Mouse (Mus musculus) 416B (cell line): ENCODE measurements around the gene Klf7.
A peak's percentile ranks its signal among the peaks of the same experiment; 100 is the strongest.

Experiments used
- DNase-seq: peaks from one replicate; pipeline ENCODE4 v3.0.0; 2011; ENCODE audit warnings: low read depth

Gene Klf7

DNA sequence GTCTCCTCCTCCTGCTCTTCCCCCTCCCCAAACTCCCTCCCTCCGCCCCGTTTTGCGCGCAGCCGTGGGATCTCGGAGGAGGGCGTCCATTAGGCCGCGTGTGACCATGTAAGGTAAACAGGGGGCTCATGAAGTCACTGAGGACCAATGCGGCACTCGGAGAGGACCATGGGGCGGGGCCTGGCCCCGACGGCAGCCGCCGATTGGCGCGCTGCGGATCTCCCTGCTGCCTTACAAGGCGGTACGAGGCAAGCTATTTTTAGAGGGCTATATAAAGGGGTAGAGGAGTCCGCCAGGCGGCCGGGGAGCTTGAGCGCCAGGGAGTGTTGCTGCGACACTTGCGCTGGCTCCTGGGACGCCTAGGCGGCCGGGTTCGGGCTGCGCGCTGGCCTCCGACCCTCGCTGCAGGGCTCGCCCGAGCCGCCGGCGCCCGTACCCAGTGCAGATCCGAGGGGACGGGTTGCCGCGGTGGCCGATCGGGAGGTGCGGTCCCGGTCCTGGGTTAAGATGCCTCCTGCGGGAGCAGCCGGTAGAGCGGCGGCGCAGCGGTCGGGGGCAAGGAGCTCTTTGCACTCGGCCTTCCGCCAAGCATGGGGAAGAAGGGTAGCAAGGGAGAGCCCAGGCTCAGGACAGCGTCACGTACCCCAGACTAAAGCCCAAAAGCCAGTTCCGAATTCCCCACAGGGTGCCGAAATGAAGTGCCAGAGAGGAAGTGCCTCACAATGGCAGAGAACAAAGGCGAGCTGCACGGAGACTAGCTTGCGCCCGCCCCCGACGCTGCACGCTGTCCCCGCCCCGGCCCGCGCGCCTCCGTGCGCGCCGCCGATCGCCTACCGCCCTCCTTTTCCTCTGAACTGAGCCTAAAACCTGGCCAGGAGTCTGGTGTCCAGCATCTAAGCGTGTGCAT lies at the start of gene Klf7:
TSS of gene Klf7 (minus strand) at position 724 of the 907 bp plus-strand sequence.
- peak; percentile 100 for DNase-seq

DNA sequence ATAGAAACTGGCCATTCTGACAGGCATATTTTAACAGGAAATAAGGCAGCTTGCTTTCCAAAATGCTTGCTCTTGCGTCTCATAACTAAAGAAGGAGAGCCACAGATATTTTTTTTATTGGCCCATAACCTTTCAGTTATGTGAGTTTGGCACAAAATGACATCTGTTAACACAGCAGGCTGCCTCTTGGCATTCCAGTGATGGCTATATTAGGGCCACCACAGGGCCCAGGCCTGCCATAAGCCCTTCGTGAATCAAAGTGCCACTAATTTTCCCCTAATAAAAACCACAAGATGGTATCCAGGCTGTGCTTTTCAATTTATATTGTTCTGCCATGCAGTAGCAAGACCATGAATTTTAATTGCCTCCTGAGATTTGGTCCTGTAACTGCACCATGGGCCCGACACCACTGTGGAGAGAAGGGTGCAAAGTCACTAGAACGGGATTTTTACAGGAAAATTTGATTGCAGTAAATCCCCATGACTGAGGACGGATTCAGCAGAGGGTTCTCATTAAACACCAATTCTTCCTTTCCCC lies 42.5 kb upstream of the Klf7 start:
- no peak for DNase-seq

DNA sequence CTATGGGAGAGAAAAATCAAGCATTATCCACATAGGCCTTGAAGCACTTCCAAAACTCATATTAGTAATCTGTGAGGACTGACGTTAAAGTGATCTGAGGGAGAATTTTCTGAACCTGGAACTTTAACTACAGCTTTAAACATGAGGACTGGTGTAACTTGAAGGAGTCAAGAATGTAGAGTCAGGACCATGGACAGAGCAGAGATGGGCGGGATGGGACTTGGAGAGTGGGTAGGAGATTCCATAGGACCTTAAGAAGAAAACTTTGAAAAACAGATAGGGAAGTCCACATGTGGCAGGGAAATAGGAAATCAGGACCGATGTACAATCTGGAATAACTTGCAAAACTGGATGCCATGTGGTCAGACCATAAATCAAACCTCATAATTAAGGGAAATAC lies 36.7 kb upstream of the Klf7 start:
- DNase-seq: peak; percentile 37

DNA sequence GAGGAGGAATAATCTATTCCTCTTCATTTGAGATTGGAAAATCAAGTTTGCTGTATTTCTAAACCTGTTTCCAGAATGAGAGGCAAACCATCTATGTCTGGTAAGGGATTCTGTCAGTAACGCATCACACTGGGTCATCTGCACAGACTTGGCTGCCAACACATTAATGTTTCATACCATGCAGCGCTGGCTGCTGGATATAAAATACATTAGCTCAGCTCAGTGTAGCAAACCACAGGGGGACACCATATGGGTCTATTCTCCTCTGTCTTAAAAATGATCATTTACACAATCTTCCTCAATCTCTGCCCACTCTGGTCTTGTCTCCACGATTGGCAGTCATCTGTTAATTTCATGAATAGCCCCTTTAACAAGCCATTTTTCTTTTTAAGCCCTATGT lies 27.1 kb upstream of the Klf7 start:
- no peak for DNase-seq

DNA sequence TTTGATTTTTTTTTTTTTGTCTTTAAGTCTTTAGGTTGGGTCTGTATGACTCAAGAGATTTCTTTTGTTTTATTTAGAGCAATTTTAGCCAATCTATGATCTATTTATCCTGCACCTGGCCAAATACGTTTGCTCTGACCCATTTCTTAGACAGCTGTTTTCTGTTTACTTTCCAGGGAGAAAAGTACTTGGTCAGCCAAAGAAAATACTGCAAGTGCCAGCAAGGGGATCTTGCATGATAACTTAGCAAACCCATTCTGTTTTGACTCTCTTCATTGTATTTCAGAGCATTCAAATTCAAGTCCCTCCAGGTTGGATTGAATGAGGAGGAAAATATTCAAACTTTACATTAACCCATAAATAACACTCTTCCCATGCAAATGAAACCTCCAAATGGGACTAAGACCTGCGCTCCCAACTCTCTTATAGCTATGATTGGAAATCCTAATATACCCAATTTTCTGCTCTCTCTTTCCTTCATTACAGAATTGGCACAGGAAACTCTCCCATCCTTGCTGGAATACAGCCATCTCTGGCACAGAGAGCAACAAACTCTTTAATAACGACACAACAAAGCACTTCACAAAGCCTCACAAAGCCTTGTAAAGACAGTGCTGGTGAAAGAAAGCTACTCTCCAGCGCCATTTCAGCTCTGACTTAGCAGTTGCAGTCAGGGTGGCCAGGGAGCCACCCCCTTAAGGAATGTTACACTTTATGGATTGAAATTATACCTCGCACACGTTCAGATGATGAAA lies 20.8 kb upstream of the Klf7 start:
- no peak for DNase-seq

DNA sequence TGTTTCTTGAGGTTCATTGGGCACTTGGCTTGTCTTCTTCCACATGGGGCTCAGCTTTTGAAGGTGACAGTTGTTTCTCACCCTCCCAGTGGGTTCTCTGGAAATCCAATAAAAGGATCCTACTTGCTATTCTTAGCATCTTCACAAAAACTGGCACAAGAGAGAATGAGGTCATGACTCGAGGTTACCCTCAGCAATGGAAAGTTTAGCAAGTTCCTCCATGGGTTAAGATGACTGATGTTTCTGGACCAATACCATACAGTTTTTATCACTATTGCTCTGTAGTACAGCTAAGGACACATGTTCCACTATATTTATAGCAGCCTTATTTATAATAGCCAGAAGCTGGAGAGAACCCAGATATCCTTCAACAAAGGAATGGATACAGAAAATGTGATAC lies 12.4 kb upstream of the Klf7 start:
- peak; percentile 42 for DNase-seq

DNA sequence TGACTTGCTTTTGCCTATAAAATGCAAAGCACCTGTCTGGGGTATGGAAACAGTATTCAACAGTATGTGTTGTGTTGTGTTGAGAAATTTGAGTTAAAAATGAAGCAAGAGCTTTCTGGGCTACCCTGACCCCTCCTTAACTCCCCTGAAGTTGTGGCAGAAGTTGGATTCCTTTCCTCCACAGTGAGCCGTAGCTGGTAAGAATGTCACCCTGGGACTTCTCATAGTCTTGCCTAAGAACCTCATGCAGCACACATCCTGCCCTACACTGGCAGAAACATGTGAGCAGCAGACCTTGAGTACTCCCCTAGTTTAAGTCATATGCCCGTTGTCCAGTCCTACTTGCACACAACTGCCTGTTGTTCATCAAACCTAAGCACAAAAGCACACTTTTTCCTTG lies 4.7 kb upstream of the Klf7 start:
- peak; percentile 56 for DNase-seq

DNA sequence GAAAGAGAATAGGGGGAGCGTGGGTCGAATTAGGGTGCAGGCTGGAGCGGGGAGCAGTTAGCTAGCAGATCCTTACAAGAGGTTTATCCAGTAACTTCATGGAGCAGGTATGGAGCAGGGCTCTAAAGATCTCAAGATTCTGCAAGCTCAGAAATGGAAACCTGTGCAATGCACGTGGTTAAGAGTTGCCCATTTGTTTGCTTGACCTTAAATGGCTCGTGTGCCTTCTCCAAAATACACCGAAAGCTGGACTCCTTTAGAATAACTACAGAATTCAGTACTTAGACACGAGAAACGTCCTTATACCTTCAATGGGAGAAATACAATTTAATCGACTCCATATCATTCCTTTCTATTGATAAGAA lies 366 bp upstream of the Klf7 start:
- DNase-seq: no peak

DNA sequence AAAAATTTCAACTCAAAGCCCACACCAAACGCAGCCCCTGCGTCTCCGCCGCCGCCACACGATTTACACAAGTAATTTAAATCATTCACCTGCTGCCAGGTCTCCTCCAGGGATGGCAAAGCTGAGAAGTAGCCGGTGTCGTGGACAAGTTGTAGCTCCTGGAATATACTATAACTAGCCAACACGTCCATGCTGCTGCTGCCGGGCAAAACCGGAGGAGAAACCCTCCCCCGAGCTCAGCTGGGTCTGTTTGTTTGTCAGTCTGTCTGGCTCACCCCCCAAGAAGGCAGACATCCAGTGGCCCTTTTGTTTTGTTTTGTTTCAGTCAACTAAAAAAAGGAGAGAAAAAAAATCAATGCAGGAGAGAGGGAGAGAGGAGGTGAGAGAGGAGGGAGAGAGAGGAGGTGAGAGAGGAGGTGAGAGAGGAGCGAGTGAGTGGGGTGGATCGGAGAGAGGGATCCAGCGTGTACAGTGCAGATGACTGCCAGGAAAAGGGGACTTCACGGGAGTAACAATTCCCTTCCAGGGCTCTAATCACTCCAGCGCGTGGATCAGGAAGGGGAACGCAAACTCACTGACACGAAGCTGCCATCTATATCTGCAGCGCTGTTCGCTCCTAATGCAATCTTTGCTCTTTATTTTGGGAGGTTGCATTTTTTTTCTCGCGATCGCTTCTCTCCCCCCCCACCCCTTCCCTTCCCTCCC lies 1.1 kb downstream of the Klf7 start:
- DNase-seq: no peak

DNA sequence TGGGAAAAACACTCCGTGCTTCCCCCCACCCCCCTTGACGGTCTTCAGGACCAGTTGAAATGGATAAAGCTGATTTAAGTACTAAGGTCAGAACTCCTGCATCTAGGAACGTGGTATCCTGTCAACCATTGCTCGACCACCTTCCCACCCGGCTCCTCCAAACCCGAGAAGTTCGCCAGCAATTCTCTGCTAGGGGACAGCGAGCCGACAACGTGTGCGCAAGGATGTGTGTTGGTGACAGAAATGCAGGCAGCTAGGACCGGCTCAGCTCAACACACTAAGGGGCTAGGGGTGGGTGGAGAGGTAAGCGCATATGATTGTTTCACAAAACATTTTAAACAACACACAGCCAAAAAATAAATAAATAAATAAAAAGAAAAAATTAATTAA lies 1.7 kb downstream of the Klf7 start:
- DNase-seq: peak; percentile 43

DNA sequence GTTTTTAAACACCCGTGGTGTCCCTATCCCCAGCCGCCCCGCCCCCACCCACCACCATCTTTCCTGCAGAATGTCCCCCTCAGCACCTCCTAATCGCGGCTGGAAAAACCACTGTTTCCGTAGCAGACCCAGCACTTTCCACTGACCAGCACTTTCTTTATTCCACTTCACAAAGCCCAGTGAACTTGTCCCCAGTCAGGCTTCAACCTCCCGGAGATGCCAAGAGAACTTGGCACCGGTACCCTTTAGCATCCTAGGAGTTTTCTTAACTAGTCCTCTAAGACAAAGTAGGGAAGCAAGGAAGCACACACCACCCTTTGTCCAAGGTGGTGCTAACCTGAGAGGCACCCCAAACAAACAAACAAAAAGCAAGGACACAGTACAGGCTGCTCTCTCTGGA lies 2.2 kb downstream of the Klf7 start:
- peak; percentile 56 for DNase-seq

DNA sequence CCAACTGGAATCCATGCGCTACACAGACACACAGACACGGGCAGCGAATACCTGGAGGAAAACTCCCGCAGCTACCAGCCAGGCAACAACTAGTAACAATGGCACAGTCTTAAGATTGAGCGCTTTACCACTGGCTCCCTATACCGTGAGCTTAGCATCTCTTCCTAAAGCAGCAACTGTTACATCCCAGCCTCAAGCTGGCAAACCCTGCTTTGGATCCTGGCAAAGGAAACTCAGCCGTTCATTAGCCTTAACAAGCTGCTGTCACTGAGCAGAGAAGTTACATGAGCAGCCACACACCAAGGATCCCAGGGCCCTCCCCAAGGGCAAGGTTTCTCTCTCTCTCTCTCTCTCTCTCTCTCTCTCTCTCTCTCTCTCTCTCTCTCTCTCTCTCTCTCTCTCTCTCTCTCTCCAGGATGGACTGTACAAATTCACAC lies 2.7 kb downstream of the Klf7 start:
- peak; percentile 51 for DNase-seq

DNA sequence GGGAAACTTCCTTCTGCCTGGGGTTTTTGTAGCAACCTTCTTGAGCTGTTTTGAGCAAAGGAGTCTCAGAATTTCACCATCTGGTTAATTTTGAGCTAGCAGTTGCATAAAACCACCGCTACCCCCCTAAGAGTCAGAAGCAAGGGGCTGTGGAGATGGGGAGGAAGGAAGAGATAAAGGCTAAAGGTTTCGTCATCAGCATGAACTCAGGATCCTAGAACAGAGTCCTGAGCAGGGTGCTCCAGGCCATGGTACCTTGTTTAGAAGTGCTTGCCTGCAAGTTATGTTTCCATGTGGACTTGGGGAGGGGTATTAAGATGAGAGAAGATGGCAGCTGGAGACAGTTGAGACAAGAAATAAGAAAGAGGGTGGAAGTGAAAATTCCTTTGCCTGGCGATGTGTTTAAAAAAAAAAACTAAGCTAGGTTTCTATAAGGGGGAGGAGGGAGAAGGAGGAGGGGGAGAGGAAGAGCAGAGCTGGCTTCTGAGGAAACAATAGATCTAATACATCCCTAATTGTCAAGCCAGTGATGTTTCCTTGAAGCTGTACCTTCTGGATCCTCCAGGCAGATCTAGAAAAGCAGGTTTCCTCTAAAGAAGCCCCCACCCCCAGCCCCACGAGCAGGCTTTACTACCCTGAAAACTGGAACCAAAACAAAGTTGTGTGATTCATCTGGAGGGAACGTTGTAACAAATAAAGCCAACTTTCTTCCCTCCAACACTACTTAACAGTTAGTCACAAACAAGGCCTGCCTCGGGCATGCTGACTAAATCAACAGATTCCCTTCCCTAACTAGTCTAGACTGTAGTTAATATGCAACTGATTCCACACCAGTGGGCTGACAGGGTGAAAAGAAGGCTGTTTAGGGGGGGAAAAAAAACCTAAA lies 3.6 kb downstream of the Klf7 start:
- DNase-seq: peak; percentile 90

DNA sequence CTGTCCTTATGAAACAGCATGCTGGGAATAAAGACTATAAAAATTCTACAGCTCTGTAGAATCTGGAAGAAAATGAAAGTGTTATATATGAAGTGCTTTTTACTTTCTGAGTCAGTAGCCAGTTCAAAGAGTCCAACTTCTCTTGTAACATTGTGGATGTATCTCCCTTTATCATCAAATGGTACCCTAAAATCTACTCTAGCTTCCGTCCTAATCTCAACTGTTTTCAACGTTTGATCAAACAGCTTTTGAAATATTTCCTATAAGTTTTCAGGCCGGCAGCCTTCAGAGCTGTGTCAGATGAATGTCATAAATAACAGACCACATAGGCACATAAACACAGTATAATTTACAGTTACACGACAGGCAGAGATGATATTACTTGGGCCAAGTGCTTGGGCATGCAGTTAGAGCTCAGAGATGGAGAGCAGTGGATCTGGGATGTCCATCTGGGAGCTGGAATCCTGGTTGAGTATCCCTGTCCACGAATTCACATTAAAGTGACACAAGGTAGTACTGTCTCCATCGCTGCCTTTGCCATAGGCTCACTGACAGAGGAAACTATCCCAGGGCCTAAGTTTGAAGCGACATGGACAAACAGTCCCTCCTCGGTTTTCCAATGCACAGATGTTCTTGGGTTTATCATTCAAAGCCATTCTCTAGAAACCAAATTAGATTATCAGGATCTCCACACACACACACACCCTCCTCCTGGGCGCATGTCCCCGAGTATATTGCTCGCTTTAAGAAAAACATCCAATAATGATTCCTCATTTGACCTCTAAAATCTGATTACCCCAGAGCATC lies 4.4 kb downstream of the Klf7 start:
- no peak for DNase-seq

DNA sequence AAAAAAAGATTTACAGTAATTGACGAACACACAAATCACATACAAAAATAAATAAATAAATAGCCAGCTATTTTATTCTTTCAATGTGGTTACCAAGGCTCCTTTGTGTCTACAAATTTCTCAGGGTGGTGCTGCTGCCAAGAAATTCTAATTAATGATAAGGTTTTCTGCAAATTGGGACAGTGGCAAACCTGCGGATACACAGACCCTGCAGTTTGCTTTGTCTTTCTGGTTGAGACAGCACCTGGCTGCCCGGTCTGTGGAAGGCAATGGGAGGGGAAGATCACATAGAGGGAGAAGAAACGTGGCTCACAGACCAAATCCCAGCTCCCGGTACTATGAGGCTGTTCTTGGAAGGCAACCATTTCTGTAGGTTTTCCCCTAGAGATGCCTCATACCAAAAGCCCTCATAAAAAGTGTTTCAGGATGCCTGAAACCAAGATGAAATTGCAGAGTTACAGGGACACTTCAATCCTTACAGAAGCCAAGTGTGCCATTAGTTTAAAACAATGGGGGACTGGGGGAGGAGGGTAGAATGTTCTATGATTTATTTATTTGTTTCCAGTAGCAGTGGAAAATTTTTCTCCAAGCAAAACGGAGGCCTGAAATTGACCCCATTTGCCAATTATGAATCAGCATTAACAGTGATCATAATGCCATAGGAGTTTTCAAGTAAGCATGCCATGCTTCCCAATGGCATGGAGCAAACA lies 5.2 kb downstream of the Klf7 start:
- no peak for DNase-seq

DNA sequence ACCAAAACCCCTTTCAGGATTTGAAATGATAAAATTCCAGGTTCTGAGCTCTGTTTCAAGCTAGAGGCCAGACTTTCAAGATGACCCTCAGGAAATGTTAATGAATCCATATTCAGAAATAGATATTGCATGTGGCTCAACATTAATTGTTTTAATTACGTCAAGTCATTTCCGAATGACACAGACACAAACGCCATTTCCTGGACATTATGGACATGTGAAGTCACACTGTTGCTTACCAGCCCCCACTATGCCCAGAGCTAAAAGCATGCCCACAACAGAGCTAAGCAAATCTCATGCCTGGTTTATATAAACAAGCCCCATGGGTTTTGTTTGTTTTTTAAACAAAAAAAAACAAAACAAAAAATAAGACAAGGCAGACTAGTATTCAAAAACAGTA lies 7.5 kb downstream of the Klf7 start:
- no peak for DNase-seq

DNA sequence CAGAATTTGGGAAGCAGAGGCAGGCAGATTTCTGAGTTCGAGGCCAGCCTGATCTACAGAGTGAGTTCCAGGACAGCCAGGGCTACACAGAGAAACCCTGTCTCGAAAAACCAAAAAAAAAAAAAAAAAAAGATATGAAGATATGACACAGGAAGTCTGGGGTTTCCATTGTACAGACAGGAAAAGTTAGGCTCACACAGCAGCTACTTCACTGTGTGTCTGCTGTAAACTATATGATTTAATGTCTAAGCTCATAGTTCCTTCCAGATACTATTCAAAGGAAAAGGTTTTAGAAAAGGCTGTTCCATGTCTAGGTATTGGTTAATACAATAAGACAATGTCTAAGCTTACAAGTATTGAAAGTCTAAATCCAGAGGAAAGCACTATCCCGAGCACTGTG lies 13.4 kb downstream of the Klf7 start:
- peak; percentile 54 for DNase-seq

DNA sequence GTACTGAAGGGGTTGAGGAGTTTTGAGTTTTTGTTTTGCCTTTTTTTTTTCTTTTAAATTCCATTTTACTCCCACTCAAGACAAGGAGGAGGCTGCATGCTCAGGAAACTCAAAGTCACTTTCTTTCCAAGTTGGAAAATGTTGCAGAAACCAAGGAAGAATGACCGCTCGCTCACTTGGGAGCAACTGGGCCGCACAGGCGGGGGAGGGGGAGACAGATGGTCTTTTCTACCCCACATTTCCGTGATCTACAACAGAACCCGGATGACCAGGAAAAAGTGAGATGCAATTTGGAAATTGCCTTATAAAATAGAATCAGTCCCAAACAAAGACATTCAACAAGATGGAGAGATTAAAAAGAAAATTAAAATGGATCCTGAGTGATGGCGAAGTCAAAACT lies 14.6 kb downstream of the Klf7 start:
- DNase-seq: no peak

DNA sequence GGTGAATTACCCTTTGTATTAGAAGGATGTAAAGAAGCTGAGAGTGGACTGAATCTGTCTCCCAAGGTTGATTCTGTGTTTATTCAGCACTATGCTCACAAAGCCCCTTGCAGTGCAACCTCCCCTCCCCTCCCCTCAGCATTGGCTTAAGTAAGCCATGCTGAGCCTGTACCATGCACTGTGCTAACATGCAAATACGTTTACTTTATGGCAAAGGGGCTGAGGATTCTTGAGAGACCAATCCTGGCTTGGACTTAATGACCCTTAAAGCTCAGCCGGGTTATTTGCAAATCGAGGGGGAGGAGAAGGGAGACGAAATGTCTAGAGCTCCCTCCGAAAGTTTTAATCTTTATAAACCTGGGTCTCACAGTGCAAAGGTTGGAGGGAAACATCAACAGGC lies 16.0 kb downstream of the Klf7 start:
- no peak for DNase-seq

DNA sequence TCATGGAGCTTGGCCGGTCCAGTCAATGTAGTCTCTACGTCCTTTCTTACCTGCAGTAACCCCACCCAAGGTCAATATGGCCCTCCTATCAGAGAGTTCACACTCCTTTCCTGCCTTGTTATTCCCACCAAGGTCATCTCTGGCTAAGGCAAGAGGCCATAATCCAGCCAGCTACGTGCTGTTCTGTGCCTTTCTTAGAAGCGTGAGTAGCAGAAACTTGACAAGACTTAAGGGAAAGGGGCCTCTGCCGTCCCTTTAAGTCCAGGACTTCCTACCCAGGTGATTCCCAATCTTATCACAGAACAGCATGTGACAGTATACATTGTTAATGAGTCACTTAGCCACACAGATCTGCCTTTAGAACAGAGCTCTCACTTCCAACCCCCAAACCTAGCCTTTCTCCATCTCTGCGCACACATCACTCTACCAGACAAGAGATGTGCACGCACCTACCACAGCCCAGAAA lies 16.9 kb downstream of the Klf7 start:
- DNase-seq: peak; percentile 61
